Mouse (Mus musculus) MEL (cell line): ENCODE measurements around the gene Senp3. TPM values are rescaled to one million over a fixed set of nuclear protein-coding genes. Genes with fewer than 3 reads are reported as not detected.

ENCODE experiments used
- DNase-seq: peaks from one replicate; pipeline ENCODE4 v3.0.0; 2011; ENCODE audit warnings: low read depth, low spot score
- H3K27ac ChIP-seq: 2 replicates; pipeline ENCODE4 v1.5.1; 2012; ENCODE audit warnings: low read depth, mild to moderate bottlenecking, control low read depth, low read length, moderate library complexity; ENCODE audit not compliant: control insufficient read depth
- H3K27me3 ChIP-seq, 2 experiments: fragments of 150-350 bp in 1 of 2; sonication (generic) in 1 of 2; 2 replicates each; pipeline ENCODE4 v1.6.1; 2012; ENCODE audit warnings: low read length in 2 of 2, mild to moderate bottlenecking in 2 of 2, improper control_type of control experiment in 1 of 2, moderate library complexity in 1 of 2; ENCODE audit not compliant: insufficient read depth in 2 of 2, control insufficient read depth in 1 of 2
- H3K36me3 ChIP-seq, 2 experiments: 2 replicates each; pipeline ENCODE4 v1.6.1; 2012 to 2014; ENCODE audit warnings: low read length in 2 of 2, improper control_type of control experiment in 1 of 2, inconsistent platforms in 1 of 2, mild to moderate bottlenecking in 1 of 2; ENCODE audit not compliant: insufficient read depth in 2 of 2, control insufficient read depth in 1 of 2
- H3K4me1 ChIP-seq, 2 experiments: fragments of 150-350 bp in 1 of 2; sonication (generic) in 1 of 2; 2 replicates each; pipeline ENCODE4 v1.6.1; 2012; ENCODE audit warnings: low read length in 2 of 2, improper control_type of control experiment in 1 of 2, mild to moderate bottlenecking in 1 of 2; ENCODE audit not compliant: insufficient read depth in 2 of 2, control insufficient read depth in 1 of 2
- H3K4me3 ChIP-seq, 2 experiments: fragments of 150-350 bp in 1 of 2; sonication (generic) in 1 of 2; 2 replicates each; pipeline ENCODE4 v1.5.1; 2012; ENCODE audit warnings: low read depth in 2 of 2, low read length in 2 of 2, mild to moderate bottlenecking in 2 of 2, moderate library complexity in 2 of 2, control low read depth in 1 of 2, improper control_type of control experiment in 1 of 2; ENCODE audit not compliant: control insufficient read depth in 1 of 2, insufficient read depth in 1 of 2
- H3K79me2 ChIP-seq: 2 replicates; pipeline ENCODE4 v1.6.1; 2012; ENCODE audit warnings: mild to moderate bottlenecking, low read length, moderate library complexity; ENCODE audit not compliant: control insufficient read depth, poor library complexity, insufficient read depth
- H3K9ac ChIP-seq: 2 replicates; pipeline ENCODE4 v1.6.1; 2012; ENCODE audit warnings: low read depth, mild to moderate bottlenecking, control low read depth, low read length, moderate library complexity; ENCODE audit not compliant: control insufficient read depth, poor library complexity, severe bottlenecking
- H3K9me3 ChIP-seq: fragments of 150-350 bp; sonication (generic); replicated peaks from 2 replicates; pipeline ENCODE4 v1.6.1; 2012; ENCODE audit warnings: mild to moderate bottlenecking, low read length, improper control_type of control experiment, moderate library complexity; ENCODE audit not compliant: insufficient read depth
- BHLHE40 ChIP-seq: IDR thresholded peaks from 2 replicates; pipeline ENCODE4 v1.6.1; 2012; ENCODE audit warnings: low read depth, mild to moderate bottlenecking, inconsistent platforms, low read length, improper control_type of control experiment, borderline replicate concordance
- CHD1 ChIP-seq: IDR thresholded peaks from 2 replicates; pipeline ENCODE4 v1.6.1; 2012; ENCODE audit warnings: low read depth, mild to moderate bottlenecking, inconsistent platforms, low read length, improper control_type of control experiment
- CHD2 ChIP-seq: IDR thresholded peaks from 2 replicates; pipeline ENCODE4 v1.6.1; 2011; ENCODE audit warnings: low read length, improper control_type of control experiment
- EP300 ChIP-seq, 2 experiments: IDR thresholded peaks; 2 replicates each; pipeline ENCODE4 v1.6.1; 2011; ENCODE audit warnings: improper control_type of control experiment in 2 of 2, low read length in 2 of 2, low read depth in 1 of 2, mild to moderate bottlenecking in 1 of 2
- ETS1 ChIP-seq: IDR thresholded peaks from 2 replicates; pipeline ENCODE4 v1.6.1; 2012; ENCODE audit warnings: low read depth, mild to moderate bottlenecking, inconsistent platforms, low read length, improper control_type of control experiment, moderate library complexity
- GATA1 ChIP-seq: IDR thresholded peaks from 2 replicates; pipeline ENCODE4 v1.6.1; 2011; ENCODE audit warnings: low read depth, low read length, improper control_type of control experiment
- JUND ChIP-seq: IDR thresholded peaks from 2 replicates; pipeline ENCODE4 v1.6.1; 2011; ENCODE audit warnings: low read depth, mild to moderate bottlenecking, improper control_type of control experiment, low read length
- KAT2A ChIP-seq: conservative IDR thresholded peaks from 2 replicates; pipeline ENCODE4 v1.6.1; 2012; ENCODE audit warnings: low read depth, low read length, improper control_type of control experiment, inconsistent platforms
- MAFK ChIP-seq: IDR thresholded peaks from 2 replicates; pipeline ENCODE4 v1.6.1; 2011; ENCODE audit warnings: low read depth, mild to moderate bottlenecking, low read length, improper control_type of control experiment, borderline replicate concordance
- MAZ ChIP-seq: IDR thresholded peaks from 2 replicates; pipeline ENCODE4 v1.6.1; 2012; ENCODE audit warnings: low read depth, mild to moderate bottlenecking, inconsistent platforms, low read length, improper control_type of control experiment
- MEF2A ChIP-seq: IDR thresholded peaks from 2 replicates; pipeline ENCODE4 v1.6.1; 2014; ENCODE audit warnings: low read depth, mild to moderate bottlenecking, inconsistent platforms, low read length, improper control_type of control experiment; ENCODE audit not compliant: poor library complexity, insufficient replicate concordance, severe bottlenecking; ENCODE audit errors: extremely low read depth
- MXI1 ChIP-seq: IDR thresholded peaks from 2 replicates; pipeline ENCODE4 v1.6.1; 2011; ENCODE audit warnings: mild to moderate bottlenecking, low read depth, low read length, improper control_type of control experiment
- MYB ChIP-seq: IDR thresholded peaks from 2 replicates; pipeline ENCODE4 v1.6.1; 2011; ENCODE audit warnings: mild to moderate bottlenecking, low read depth, low read length, improper control_type of control experiment
- NELFE ChIP-seq: IDR thresholded peaks from 2 replicates; pipeline ENCODE4 v1.6.1; 2011; ENCODE audit warnings: low read depth, low read length, improper control_type of control experiment
- NRF1 ChIP-seq: IDR thresholded peaks from 2 replicates; pipeline ENCODE4 v1.6.1; 2014; ENCODE audit warnings: low read depth, mild to moderate bottlenecking, inconsistent platforms, low read length, improper control_type of control experiment, moderate library complexity; ENCODE audit not compliant: poor library complexity, insufficient read depth, severe bottlenecking
- POLR2AphosphoS5 ChIP-seq: IDR thresholded peaks from 2 replicates; pipeline ENCODE4 v1.6.1; 2012; ENCODE audit warnings: low read depth, borderline replicate concordance, mild to moderate bottlenecking, inconsistent platforms, low read length, moderate library complexity, mixed read lengths
- RCOR1 ChIP-seq: IDR thresholded peaks from 2 replicates; pipeline ENCODE4 v1.6.1; 2012; ENCODE audit warnings: low read depth, mild to moderate bottlenecking, inconsistent platforms, low read length, improper control_type of control experiment
- SIN3A ChIP-seq: IDR thresholded peaks from 2 replicates; pipeline ENCODE4 v1.6.1; 2012; ENCODE audit warnings: low read length, improper control_type of control experiment, inconsistent platforms
- SMC3 ChIP-seq: IDR thresholded peaks from 2 replicates; pipeline ENCODE4 v1.6.1; 2011; ENCODE audit warnings: low read depth, low read length, improper control_type of control experiment
- TAL1 ChIP-seq: IDR thresholded peaks from 2 replicates; pipeline ENCODE4 v1.6.1; 2012; ENCODE audit warnings: mild to moderate bottlenecking, inconsistent platforms, low read length, moderate library complexity, mixed read lengths
- TBP ChIP-seq: IDR thresholded peaks from 2 replicates; pipeline ENCODE4 v1.8.0; 2011; ENCODE audit warnings: low read depth, low read length, improper control_type of control experiment
- TCF12 ChIP-seq: IDR thresholded peaks from 2 replicates; pipeline ENCODE4 v1.6.1; 2014; ENCODE audit warnings: low read depth, mild to moderate bottlenecking, inconsistent platforms, low read length, improper control_type of control experiment, moderate library complexity
- UBTF ChIP-seq: IDR thresholded peaks from 2 replicates; pipeline ENCODE4 v1.6.1; 2012; ENCODE audit warnings: low read depth, mild to moderate bottlenecking, inconsistent platforms, low read length, improper control_type of control experiment, moderate library complexity, borderline replicate concordance; ENCODE audit not compliant: insufficient read depth
- USF2 ChIP-seq, 2 experiments: IDR thresholded peaks; 2 replicates each; pipeline ENCODE4 v1.6.1; 2011 to 2012; ENCODE audit warnings: improper control_type of control experiment in 2 of 2, low read length in 2 of 2, borderline replicate concordance in 1 of 2, inconsistent platforms in 1 of 2, low read depth in 1 of 2, mild to moderate bottlenecking in 1 of 2; ENCODE audit not compliant: insufficient read depth in 1 of 2
- ZKSCAN1 ChIP-seq: IDR thresholded peaks from 2 replicates; pipeline ENCODE4 v1.6.1; 2012; ENCODE audit warnings: low read depth, mild to moderate bottlenecking, inconsistent platforms, low read length, improper control_type of control experiment, moderate library complexity
- ZMIZ1 ChIP-seq: IDR thresholded peaks from 2 replicates; pipeline ENCODE4 v1.6.1; 2012; ENCODE audit warnings: low read depth, mild to moderate bottlenecking, inconsistent platforms, low read length, improper control_type of control experiment, moderate library complexity
- ZNF384 ChIP-seq: IDR thresholded peaks from 2 replicates; pipeline ENCODE4 v1.6.1; 2012; ENCODE audit warnings: low read depth, mild to moderate bottlenecking, inconsistent platforms, low read length, improper control_type of control experiment
- polyA plus RNA-seq, 2 experiments: library from polyadenylated mRNA; stranded (reverse) in 1 of 2; unstranded in 1 of 2; fragments of >175 nt in 1 of 2; fragments of >200 nt in 1 of 2; gene quantifications; 2 replicates each; pipeline versions ENCODE4 v1.2.1 to v1.2.4; 2012; ENCODE audit warnings: low replicate concordance in 2 of 2, low read depth in 1 of 2; ENCODE audit not compliant: insufficient read length in 2 of 2, insufficient read depth in 1 of 2, missing spikeins in 1 of 2
- total RNA-seq: library from RNA; depleted of rRNA; stranded (reverse); fragments of 300-350 nt; gene quantifications from 2 replicates; pipeline ENCODE4 v1.2.3, GENCODE M21; 2012

Gene Senp3
- total and polyA plus RNA-seq, 3 experiments: 147 to 890 (median 171) TPM

DNA sequence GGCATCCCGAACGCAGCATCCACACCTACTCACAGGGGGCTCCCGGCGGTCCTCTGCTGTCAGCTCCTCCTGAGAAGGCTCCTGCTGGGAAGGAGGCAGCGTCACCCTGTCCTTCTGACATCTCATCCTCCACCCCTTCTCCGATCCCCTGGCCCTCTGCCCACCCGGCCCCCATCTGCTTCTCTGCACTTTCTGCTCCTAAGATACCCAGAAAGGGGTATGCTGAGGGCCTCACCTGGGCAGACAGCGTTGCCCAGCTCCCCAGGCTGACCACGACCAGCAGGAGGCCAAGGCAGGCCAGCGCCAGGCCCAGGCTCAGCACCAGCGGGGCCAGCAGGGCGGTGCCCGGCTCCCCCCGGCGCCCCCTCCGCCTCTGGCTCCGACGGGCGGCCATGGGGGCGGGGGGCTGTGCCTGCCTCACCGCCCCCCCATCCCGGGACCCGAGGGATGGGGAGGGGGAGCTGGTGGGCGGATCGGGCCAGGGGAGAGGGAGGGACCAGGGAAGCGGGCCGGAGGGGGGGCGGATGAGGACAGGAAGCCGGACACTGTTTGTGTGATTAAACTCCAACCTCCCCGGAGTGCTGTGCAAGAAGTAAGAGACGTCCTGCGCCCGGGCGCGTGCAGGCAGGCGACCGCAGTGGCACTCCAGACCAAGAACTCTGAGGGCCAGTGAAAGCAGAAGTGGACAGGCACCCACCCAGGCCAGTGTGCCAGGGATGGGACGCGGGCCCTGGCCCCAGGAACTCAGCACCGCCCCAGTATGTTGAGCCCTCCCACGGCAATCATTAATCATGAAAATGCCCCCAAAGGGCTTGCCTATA, 13.7 kb upstream of the Senp3 start, which contains the start of the genes Tnfsf12 and Tnfsfm13:
Tnfsf12 (minus strand) TSS at position 489 of the 821 bp plus-strand sequence.
Tnfsfm13 (minus strand) TSS at position 738 of the 821 bp plus-strand sequence.
- TF ChIP-seq UBTF (no peak), BHLHE40 (no peak), RCOR1 (no peak), CHD1 (no peak), MAFK (no peak), POLR2AphosphoS5 (no peak), ZNF384 (no peak), GATA1 (no peak), TBP (no peak), KAT2A (no peak), JUND (no peak), ETS1 (no peak), TAL1 (no peak), TCF12 (no peak), MYB (no peak), SMC3 (no peak), MAZ (no peak)
- TF ChIP-seq, all 39 proteins: peak for 0
- Histone ChIP-seq H3K27ac (no peak within 1 kb of the TSS), H3K4me1 (peaks cover 0 to 14% of the 10 kb centered on the region in 2 experiments; a peak in 3 of 4 replicates), H3K4me3 (no peak within 1 kb of the TSS), H3K9me3 (no peaks in the 10 kb centered on the region), H3K36me3 (peaks cover 0 to 5% of the 10 kb centered on the region in 2 experiments; a peak in 1 of 4 replicates), H3K79me2 (no peaks in the 10 kb centered on the region), H3K9ac (no peak within 1 kb of the TSS), H3K27me3 (no peaks in the 10 kb centered on the region)
- DNase-seq: no peak

- no peak for DNase-seq
- H3K27me3 ChIP-seq: no peaks in the 10 kb centered on the region
- no peaks in the 10 kb centered on the region for H3K79me2 ChIP-seq
- TF ChIP-seq MAZ (no peak), USF2 (IDR thresholded peaks at IDR 0.05; ENCODE audit: borderline replicate concordance in 1 of 2, insufficient read depth in 1 of 2, low read depth in 1 of 2, low read length in 2 of 2) (no peak), ZMIZ1 (no peak), CHD2 (no peak), MXI1 (no peak), ZKSCAN1 (no peak), NRF1 (no peak), EP300 (IDR thresholded peaks at IDR 0.05; ENCODE audit: low read depth in 1 of 2, low read length in 2 of 2) (no peak), SIN3A (no peak), MEF2A (no peak), ETS1 (no peak), BHLHE40 (no peak), NELFE (no peak), MAFK (no peak)
- H3K36me3 ChIP-seq: peaks cover 0 to 5% of the 10 kb centered on the region in 2 experiments; a peak in 1 of 4 replicates
- no peak overlapping the region for H3K9ac ChIP-seq
- no peak overlapping the region for H3K4me3 ChIP-seq
- no peaks in the 10 kb centered on the region for H3K9me3 ChIP-seq
- peaks cover 0 to 14% of the 10 kb centered on the region in 2 experiments; a peak in 3 of 4 replicates for H3K4me1 ChIP-seq
- H3K27ac ChIP-seq: no peak overlapping the region
Observed at GRCm38 (mm10) chr11:69695046-69695360, 13.1 kb upstream of the Senp3 start.
